Mouse (Mus musculus) embryonic fibroblast, embryonic 13.5 days (primary cell): ENCODE measurements at regions not wholly inside any gene's neighbourhood (a gene's known extent, or its start where the extent isn't known, plus 50 kb on each side); places are given as distances from the start of the nearest gene placed in this dataset.

Source experiments
- CTCF ChIP-seq: IDR thresholded peaks from 2 replicates; pipeline ENCODE4 v1.5.1; 2011; ENCODE audit warnings: mild to moderate bottlenecking, control low read depth, low read length, moderate library complexity, borderline replicate concordance; ENCODE audit not compliant: insufficient read depth
- POLR2A ChIP-seq: IDR thresholded peaks from 2 replicates; pipeline ENCODE4 v1.6.1; 2011; ENCODE audit warnings: low read depth, mild to moderate bottlenecking, control low read depth, low read length, moderate library complexity

DNA sequence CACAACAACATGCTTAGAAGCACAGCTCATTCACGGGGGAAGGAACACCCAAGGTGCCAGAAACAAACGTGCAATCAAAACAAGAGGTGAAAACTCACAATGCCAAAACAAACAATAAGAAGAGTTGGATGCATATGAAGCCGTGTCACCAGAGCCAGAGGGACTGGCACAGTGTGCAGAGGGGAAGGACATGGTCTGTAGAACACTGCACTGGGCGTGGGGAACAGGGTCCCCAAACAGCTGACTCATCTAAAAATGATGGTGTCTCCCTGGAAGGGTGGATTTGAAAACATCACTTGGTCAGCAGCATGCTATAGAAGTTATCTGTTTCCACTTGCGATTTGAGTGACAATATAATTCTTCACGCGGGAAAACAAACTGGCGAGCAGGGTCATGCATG is 256.2 kb upstream of the Slc24a5 start:
- TF ChIP-seq CTCF (no peak), POLR2A (no peak)
